In genomic region chr15:70554773-70555582, GRCm38 (mm10) we compare ENCODE assay signal across 14 mouse cellular contexts.
DNase-seq lines count a peak whose midpoint lies in the region; ATAC-seq lines count a peak whose summit lies in the region.
"Had no signal": no experiment of that assay in that cellular context is flagged by ENCODE, and none has a peak within 500 bp of the region (broad histone marks: within the 10 kb centered on the region; RNA-seq: fewer than 3 reads in every experiment).

No protein-coding gene starts in this region.

- DNase-seq in cerebellum, postnatal 10 days: peak; percentile 75 to 76
- no peak for DNase-seq in cerebellum, adult 9-10 months
- DNase-seq in left cerebral cortex, postnatal 4 days: peak; percentile 39
- DNase-seq in left cerebral cortex, postnatal 25 days (ENCODE audit: low spot score in 2 of 2): no peak
- peak; percentile 29 for DNase-seq in retina, embryonic 14.5 days (ENCODE audit: low spot score)
- no peak for DNase-seq in lung, adult 18-20 months
- no peak for DNase-seq in liver
- DNase-seq: kidney, postnatal 10 days; lung, adult 2 months; right cerebral cortex, postnatal 25 days had no signal

- H3K4me3 ChIP-seq in hindbrain, embryonic 16.5 days (ENCODE audit: low read length): no peak overlapping the region
- H3K4me3 ChIP-seq: left cerebral cortex, adult 2 months; stomach, embryonic 15.5 days had no signal

- H3K27ac ChIP-seq in hindbrain, embryonic 16.5 days (ENCODE audit: low read depth, low read length): no peak overlapping the region
- H3K27ac ChIP-seq: left cerebral cortex, adult 2 months; stomach, embryonic 15.5 days had no signal

- WGBS in hindbrain, embryonic 16.5 days: 28% methylated on average over 18 of the region's 18 CpGs

- H3K9me3 ChIP-seq in hindbrain, embryonic 16.5 days (ENCODE audit: control insufficient read depth, low read length): no peaks in the 10 kb centered on the region
- H3K9me3 ChIP-seq: stomach, embryonic 15.5 days had no signal

- intact Hi-C loops in left cerebral cortex, postnatal 4 days (cut with DNase I): no loop called here
- intact Hi-C loops in left cerebral cortex, postnatal 25 days (cut with DNase I): no loop called here

- H3K36me3 ChIP-seq in hindbrain, embryonic 16.5 days (ENCODE audit: control insufficient read depth, insufficient read depth, low read length): no peaks in the 10 kb centered on the region
- H3K36me3 ChIP-seq: G1E; stomach, embryonic 15.5 days had no signal

- peak overlapping the region; percentile 44 for H3K4me2 ChIP-seq in hindbrain, embryonic 16.5 days (ENCODE audit: low read length)
- H3K4me2 ChIP-seq: stomach, embryonic 15.5 days had no signal

- peaks cover 3% of the 10 kb centered on the region; the same call in 1 of the 2 replicates for H3K4me1 ChIP-seq in hindbrain, embryonic 16.5 days (ENCODE audit: control insufficient read depth, insufficient read depth, low read depth, low read length)
- H3K4me1 ChIP-seq: stomach, embryonic 15.5 days had no signal

- H3K9ac ChIP-seq in hindbrain, embryonic 16.5 days (ENCODE audit: low read depth, low read length): 0 out of 2 replicates have a peak overlapping the region, but pooled peaks have one; percentile 9
- H3K9ac ChIP-seq: stomach, embryonic 15.5 days had no signal

- no peaks in the 10 kb centered on the region for H3K27me3 ChIP-seq in hindbrain, embryonic 16.5 days (replicated peaks; ENCODE audit: control insufficient read depth, insufficient read depth, low read length)
- H3K27me3 ChIP-seq: stomach, embryonic 15.5 days had no signal

- peak; percentile 69 for ATAC-seq in hindbrain, embryonic 16.5 days

Comparison
In these comparisons a context has a peak if more than half of its experiments do, and no peak if none do; other contexts are left out.
1. DNase-seq: peak in cerebellum, postnatal 10 days (2 of 2), left cerebral cortex, postnatal 4 days (single experiment) and retina, embryonic 14.5 days (single experiment); none in cerebellum, adult 9-10 months (single experiment), left cerebral cortex, postnatal 25 days (0 of 2), lung, adult 18-20 months (0 of 2) and liver (single experiment).